Mouse (Mus musculus) heart, adult 9 months (tissue): Measurements from ENCODE around the gene Tex12.

Experiments
- DNase-seq, 2 experiments: peaks; one replicate each; pipeline ENCODE4 v3.0.0; 2022; ENCODE audit warnings: low spot score in 2 of 2

The Tex12 gene

GRCm38 (mm10) chr9:50507570-50507969, 53.6 kb downstream of the Tex12 start:
- no peak for DNase-seq
